ENCODE assay signal across 27 mouse cellular contexts in the genomic region with DNA sequence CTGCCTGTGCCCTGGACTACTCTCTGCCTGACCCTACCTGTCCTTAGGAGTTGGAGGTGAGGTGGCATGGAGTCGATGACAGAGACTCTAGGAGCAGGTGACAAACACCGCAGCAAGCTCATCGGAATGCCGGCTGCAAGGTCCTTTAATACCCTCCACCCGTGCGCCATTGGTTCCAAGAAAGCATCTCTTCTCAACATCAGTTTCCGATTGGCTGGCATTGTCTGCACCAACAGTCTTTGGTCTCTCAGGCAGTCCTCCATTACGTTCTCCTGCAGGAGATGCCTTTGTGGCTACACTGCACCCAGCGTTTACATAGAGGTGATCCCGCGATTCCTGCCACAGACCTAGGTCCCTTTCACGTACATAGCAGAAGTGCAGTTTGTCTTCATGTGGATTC.
DNase-seq lines count a peak whose midpoint lies in the region; ATAC-seq lines count a peak whose summit lies in the region.
"Had no signal": no experiment of that assay in that cellular context is flagged by ENCODE, and none has a peak within 500 bp of the region (broad histone marks: within the 10 kb centered on the region; RNA-seq: fewer than 3 reads in every experiment).

No protein-coding gene starts in this region.

- no peaks in the 10 kb centered on the region for H3K36me3 ChIP-seq in heart, embryonic 16.5 days (ENCODE audit: control insufficient read depth, insufficient read depth)
- H3K36me3 ChIP-seq: embryonic facial prominence, embryonic 13.5 days; embryonic facial prominence, embryonic 15.5 days; forebrain, embryonic 10.5 days; forebrain, embryonic 12.5 days; G1E had no signal

- no peaks in the 10 kb centered on the region for H3K27me3 ChIP-seq in heart, embryonic 16.5 days (ENCODE audit: control insufficient read depth, insufficient read depth, low read length)
- H3K27me3 ChIP-seq: embryonic facial prominence, embryonic 13.5 days; embryonic facial prominence, embryonic 15.5 days; forebrain, embryonic 12.5 days; Patski had no signal

- 88% methylated on average over 12 of the region's 12 CpGs for WGBS in heart, embryonic 16.5 days

- H3K4me1 ChIP-seq in heart, embryonic 16.5 days (ENCODE audit: control insufficient read depth, insufficient read depth, low read length) = no peaks in the 10 kb centered on the region
- H3K4me1 ChIP-seq: embryonic facial prominence, embryonic 13.5 days; embryonic facial prominence, embryonic 15.5 days; forebrain, embryonic 10.5 days; forebrain, embryonic 12.5 days had no signal

- H3K4me2 ChIP-seq in heart, embryonic 16.5 days (ENCODE audit: low read depth, low read length) = no peak overlapping the region
- H3K4me2 ChIP-seq: embryonic facial prominence, embryonic 13.5 days; embryonic facial prominence, embryonic 15.5 days; forebrain, embryonic 12.5 days had no signal

- no peak overlapping the region for H3K9ac ChIP-seq in heart, embryonic 16.5 days (ENCODE audit: low read length)
- H3K9ac ChIP-seq: embryonic facial prominence, embryonic 13.5 days; embryonic facial prominence, embryonic 15.5 days; forebrain, embryonic 12.5 days had no signal

- 0 out of 2 replicates have a peak, but pooled peaks have one; percentile 14 for ATAC-seq in heart, embryonic 16.5 days (replicated peaks; ENCODE audit: extremely low read depth, insufficient read depth, low FRiP score)
- ATAC-seq in CD4-positive, CD25-positive, alpha-beta regulatory T cell, adult 4 months = peak; percentile 31
- peak; percentile 62 for ATAC-seq in inflammation-experienced regulatory T-cells, adult 6 months
- ATAC-seq: forebrain, embryonic 14.5 days; forebrain, embryonic 16.5 days; Patski had no signal

- H3K27ac ChIP-seq in heart, embryonic 16.5 days (ENCODE audit: low read length) = no peak overlapping the region
- H3K27ac ChIP-seq: embryonic facial prominence, embryonic 13.5 days; embryonic facial prominence, embryonic 15.5 days; forebrain, embryonic 10.5 days; forebrain, embryonic 12.5 days had no signal

- no peak for DNase-seq in heart, postnatal 4 days
- DNase-seq in R1 (ENCODE audit: low read depth, low spot score) = peak; percentile 32
- no peak for DNase-seq in adrenal gland, postnatal 10 days
- no peak for DNase-seq in frontal cortex, postnatal 25 days (ENCODE audit: low spot score in 2 of 2)
- no peak for DNase-seq in urinary bladder, postnatal 4 days (ENCODE audit: low spot score in 2 of 2)
- DNase-seq: adrenal gland, adult 8-10 months; adrenal gland, postnatal 25 days; B cell, adult 2 months; cerebellum, adult 11 months; cerebellum, adult 18-20 months; cerebellum, adult 8-10 months; cerebellum, adult 9-11 months; cerebellum, postnatal 14 days; cerebellum, postnatal 36 days; embryo, embryonic 11 days had no signal

- no peak overlapping the region for H3K4me3 ChIP-seq in heart, embryonic 16.5 days (ENCODE audit: low read length)
- H3K4me3 ChIP-seq: embryonic facial prominence, embryonic 13.5 days; embryonic facial prominence, embryonic 15.5 days; erythroblast, embryonic 14.5 days; forebrain, embryonic 10.5 days; forebrain, embryonic 12.5 days had no signal

- H3K9me3 ChIP-seq in heart, embryonic 16.5 days (replicated peaks; ENCODE audit: control insufficient read depth, low read length) = peaks cover 11% of the 10 kb centered on the region
- H3K9me3 ChIP-seq: embryonic facial prominence, embryonic 13.5 days; embryonic facial prominence, embryonic 15.5 days; forebrain, embryonic 10.5 days; forebrain, embryonic 12.5 days had no signal
